Mouse (Mus musculus): ENCODE measurements around the gene Thap2. TPM values are rescaled to one million over a fixed set of nuclear protein-coding genes. Genes with fewer than 3 reads are reported as not detected.

The Thap2 gene
- polyA plus RNA-seq, 1 experiment from 2014 or later, result 20.0 TPM

GRCm38 (mm10) chr10:115387891-115388290 lies 3.6 kb upstream of the Thap2 start:
- Histone ChIP-seq H3K36me3 (replicated peaks; ENCODE audit: control insufficient read depth, insufficient read depth, low read depth, low read length) (no peaks in the 10 kb centered on the region), H3K27me3 (ENCODE audit: control insufficient read depth, insufficient read depth, low read length) (no peaks in the 10 kb centered on the region), H3K4me1 (ENCODE audit: control insufficient read depth, insufficient read depth, low read length) (no peaks in the 10 kb centered on the region), H3K4me3 (ENCODE audit: low read depth, low read length) (no peak overlapping the region), H3K4me2 (ENCODE audit: low read depth, low read length) (no peak overlapping the region), H3K9me3 (replicated peaks; ENCODE audit: control insufficient read depth, low read length) (no peaks in the 10 kb centered on the region), H3K27ac (replicated peaks; ENCODE audit: low read depth, low read length) (no peak overlapping the region), H3K9ac (replicated peaks; ENCODE audit: low read length) (no peak overlapping the region)
- DNase-seq (ENCODE audit: low spot score) (no peak), ATAC-seq (replicated peaks; ENCODE audit: insufficient number of reproducible peaks, low FRiP score, low TSS enrichment, low read depth) (no peak)
- WGBS, result 92% methylated on average over 3 of the region's 3 CpGs

GRCm38 (mm10) chr10:115385018-115386002 lies 1.1 kb upstream of the Thap2 start:
- Histone ChIP-seq H3K4me3 (ENCODE audit: low read depth, low read length) (peak overlapping the region; percentile 73), H3K27ac (replicated peaks; ENCODE audit: low read depth, low read length) (peak overlapping the region; percentile 94), H3K9ac (replicated peaks; ENCODE audit: low read length) (peak overlapping the region; percentile 85), H3K4me2 (ENCODE audit: low read depth, low read length) (peak overlapping the region; percentile 60), H3K27me3 (ENCODE audit: control insufficient read depth, insufficient read depth, low read length) (no peaks in the 10 kb centered on the region), H3K36me3 (replicated peaks; ENCODE audit: control insufficient read depth, insufficient read depth, low read depth, low read length) (no peaks in the 10 kb centered on the region), H3K9me3 (replicated peaks; ENCODE audit: control insufficient read depth, low read length) (no peaks in the 10 kb centered on the region), H3K4me1 (ENCODE audit: control insufficient read depth, insufficient read depth, low read length) (no peaks in the 10 kb centered on the region)
- under 1% methylated on average over 81 of the region's 101 CpGs for WGBS
- ATAC-seq (replicated peaks; ENCODE audit: insufficient number of reproducible peaks, low FRiP score, low TSS enrichment, low read depth) (peak; percentile 5; the same call in 1 of the 2 replicates), DNase-seq (ENCODE audit: low spot score) (peak; percentile 68)

GRCm38 (mm10) chr10:115383644-115384220 lies 511 bp downstream of the Thap2 start:
- ATAC-seq (replicated peaks; ENCODE audit: insufficient number of reproducible peaks, low FRiP score, low TSS enrichment, low read depth) (no peak), DNase-seq (ENCODE audit: low spot score) (peak; percentile 13)
- WGBS, result 1% methylated on average over 15 of the region's 15 CpGs

GRCm38 (mm10) chr10:115382846-115383643 lies 1.2 kb downstream of the Thap2 start:
- no peak overlapping the region for H3K27ac ChIP-seq (replicated peaks; ENCODE audit: low read depth, low read length)
- WGBS, result 37% methylated on average over 12 of the region's 12 CpGs
- H3K9ac ChIP-seq (replicated peaks; ENCODE audit: low read length), result peak overlapping the region; percentile 28
- no peaks in the 10 kb centered on the region for H3K36me3 ChIP-seq (replicated peaks; ENCODE audit: control insufficient read depth, insufficient read depth, low read depth, low read length)
- no peaks in the 10 kb centered on the region for H3K9me3 ChIP-seq (replicated peaks; ENCODE audit: control insufficient read depth, low read length)
- peak; percentile 14 for DNase-seq (ENCODE audit: low spot score)
- no peaks in the 10 kb centered on the region for H3K27me3 ChIP-seq (ENCODE audit: control insufficient read depth, insufficient read depth, low read length)
- peak overlapping the region; percentile 73 for H3K4me3 ChIP-seq (ENCODE audit: low read depth, low read length)
- H3K4me2 ChIP-seq (ENCODE audit: low read depth, low read length), result peak overlapping the region; percentile 43
- ATAC-seq (replicated peaks; ENCODE audit: insufficient number of reproducible peaks, low FRiP score, low TSS enrichment, low read depth), result no peak
- no peaks in the 10 kb centered on the region for H3K4me1 ChIP-seq (ENCODE audit: control insufficient read depth, insufficient read depth, low read length)

More at GRCm38 (mm10) chr10:115383644-115384220, 511 bp downstream of the Thap2 start:
- peak overlapping the region; percentile 73 for H3K4me3 ChIP-seq (ENCODE audit: low read depth, low read length)
- no peaks in the 10 kb centered on the region for H3K4me1 ChIP-seq (ENCODE audit: control insufficient read depth, insufficient read depth, low read length)
- H3K4me2 ChIP-seq (ENCODE audit: low read depth, low read length), result peak overlapping the region; percentile 43
- no peaks in the 10 kb centered on the region for H3K9me3 ChIP-seq (replicated peaks; ENCODE audit: control insufficient read depth, low read length)
- peak overlapping the region; percentile 94 for H3K27ac ChIP-seq (replicated peaks; ENCODE audit: low read depth, low read length)
- H3K9ac ChIP-seq (replicated peaks; ENCODE audit: low read length), result peak overlapping the region; percentile 89
- H3K27me3 ChIP-seq (ENCODE audit: control insufficient read depth, insufficient read depth, low read length), result no peaks in the 10 kb centered on the region
- no peaks in the 10 kb centered on the region for H3K36me3 ChIP-seq (replicated peaks; ENCODE audit: control insufficient read depth, insufficient read depth, low read depth, low read length)

GRCm38 (mm10) chr10:115381506-115382084 lies 2.6 kb downstream of the Thap2 start:
- H3K27me3 ChIP-seq (ENCODE audit: control insufficient read depth, insufficient read depth, low read length), result no peaks in the 10 kb centered on the region
- H3K4me2 ChIP-seq (ENCODE audit: low read depth, low read length), result no peak overlapping the region
- no peak for ATAC-seq (replicated peaks; ENCODE audit: insufficient number of reproducible peaks, low FRiP score, low TSS enrichment, low read depth)
- H3K9ac ChIP-seq (replicated peaks; ENCODE audit: low read length), result no peak overlapping the region
- no peaks in the 10 kb centered on the region for H3K4me1 ChIP-seq (ENCODE audit: control insufficient read depth, insufficient read depth, low read length)
- DNase-seq (ENCODE audit: low spot score), result no peak
- H3K9me3 ChIP-seq (replicated peaks; ENCODE audit: control insufficient read depth, low read length), result no peaks in the 10 kb centered on the region
- 87% methylated on average over 2 of the region's 2 CpGs for WGBS
- H3K27ac ChIP-seq (replicated peaks; ENCODE audit: low read depth, low read length), result no peak overlapping the region
- no peaks in the 10 kb centered on the region for H3K36me3 ChIP-seq (replicated peaks; ENCODE audit: control insufficient read depth, insufficient read depth, low read depth, low read length)
- no peak overlapping the region for H3K4me3 ChIP-seq (ENCODE audit: low read depth, low read length)

- no peaks in the 10 kb centered on the region for H3K27me3 ChIP-seq (ENCODE audit: control insufficient read depth, insufficient read depth, low read length)
- H3K27ac ChIP-seq (replicated peaks; ENCODE audit: low read depth, low read length), result no peak overlapping the region
- ATAC-seq (replicated peaks; ENCODE audit: insufficient number of reproducible peaks, low FRiP score, low TSS enrichment, low read depth), result no peak
- H3K4me3 ChIP-seq (ENCODE audit: low read depth, low read length), result peak overlapping the region; percentile 47; the same call in 1 of the 2 replicates
- no peaks in the 10 kb centered on the region for H3K36me3 ChIP-seq (replicated peaks; ENCODE audit: control insufficient read depth, insufficient read depth, low read depth, low read length)
- H3K4me2 ChIP-seq (ENCODE audit: low read depth, low read length), result peak overlapping the region; percentile 62
- no peaks in the 10 kb centered on the region for H3K9me3 ChIP-seq (replicated peaks; ENCODE audit: control insufficient read depth, low read length)
- peak overlapping the region; percentile 62 for H3K9ac ChIP-seq (replicated peaks; ENCODE audit: low read length)
- 88% methylated on average over 4 of the region's 4 CpGs for WGBS
- no peak for DNase-seq (ENCODE audit: low spot score)
- no peaks in the 10 kb centered on the region for H3K4me1 ChIP-seq (ENCODE audit: control insufficient read depth, insufficient read depth, low read length)
These were observed 21.1 kb downstream of the Thap2 start for GRCm38 (mm10) chr10:115363151-115363550.

GRCm38 (mm10) chr10:115362623-115362964 lies 21.6 kb downstream of the Thap2 start:
- no peaks in the 10 kb centered on the region for H3K27me3 ChIP-seq (ENCODE audit: control insufficient read depth, insufficient read depth, low read length)
- DNase-seq (ENCODE audit: low spot score) (no peak), ATAC-seq (replicated peaks; ENCODE audit: insufficient number of reproducible peaks, low FRiP score, low TSS enrichment, low read depth) (no peak)
- H3K9ac ChIP-seq (replicated peaks; ENCODE audit: low read length), result peak overlapping the region; percentile 62
- H3K36me3 ChIP-seq (replicated peaks; ENCODE audit: control insufficient read depth, insufficient read depth, low read depth, low read length), result no peaks in the 10 kb centered on the region
- H3K27ac ChIP-seq (replicated peaks; ENCODE audit: low read depth, low read length), result peak overlapping the region; percentile 91
- H3K4me1 ChIP-seq (ENCODE audit: control insufficient read depth, insufficient read depth, low read length), result no peaks in the 10 kb centered on the region
- H3K9me3 ChIP-seq (replicated peaks; ENCODE audit: control insufficient read depth, low read length), result no peaks in the 10 kb centered on the region
- H3K4me3 ChIP-seq (ENCODE audit: low read depth, low read length), result peak overlapping the region; percentile 47
- 11% methylated on average over 9 of the region's 9 CpGs for WGBS
- peak overlapping the region; percentile 62 for H3K4me2 ChIP-seq (ENCODE audit: low read depth, low read length)

Measured in embryonic facial prominence, embryonic 11.5 days (tissue).